Mouse (Mus musculus): Measurements from ENCODE around the gene Pakap. TPM values are rescaled to one million over a fixed set of nuclear protein-coding genes. Genes with fewer than 3 reads are reported as not detected.

Gene Pakap
- polyA plus RNA-seq, 1 experiment from 2014 or later = 25.4 TPM

- H3K36me3 ChIP-seq (ENCODE audit: control insufficient read depth, insufficient read depth, low read length) = no peaks in the 10 kb centered on the region
- 71% methylated on average over 6 of the region's 6 CpGs for WGBS
- no peaks in the 10 kb centered on the region for H3K27me3 ChIP-seq (replicated peaks; ENCODE audit: control insufficient read depth, insufficient read depth, low read length)
- H3K27ac ChIP-seq (replicated peaks; ENCODE audit: low read depth, low read length) = no peak overlapping the region
- H3K4me3 ChIP-seq (ENCODE audit: low read depth, low read length) = no peak overlapping the region
- 0 out of 2 replicates have a peak, but pooled peaks cover 4% of the 10 kb centered on the region for H3K9me3 ChIP-seq (ENCODE audit: control insufficient read depth, low read length)
- no peak overlapping the region for H3K9ac ChIP-seq (ENCODE audit: low read depth, low read length)
- no peak for ATAC-seq (ENCODE audit: low read depth)
- no peaks in the 10 kb centered on the region for H3K4me1 ChIP-seq (ENCODE audit: control insufficient read depth, insufficient read depth, low read length)
- no peak overlapping the region for H3K4me2 ChIP-seq (ENCODE audit: low read depth, low read length)
- no peak for DNase-seq (ENCODE audit: low spot score)
These were observed 236.9 kb downstream of the Pakap start for GRCm38 (mm10) chr4:57804902-57805301.

DNA sequence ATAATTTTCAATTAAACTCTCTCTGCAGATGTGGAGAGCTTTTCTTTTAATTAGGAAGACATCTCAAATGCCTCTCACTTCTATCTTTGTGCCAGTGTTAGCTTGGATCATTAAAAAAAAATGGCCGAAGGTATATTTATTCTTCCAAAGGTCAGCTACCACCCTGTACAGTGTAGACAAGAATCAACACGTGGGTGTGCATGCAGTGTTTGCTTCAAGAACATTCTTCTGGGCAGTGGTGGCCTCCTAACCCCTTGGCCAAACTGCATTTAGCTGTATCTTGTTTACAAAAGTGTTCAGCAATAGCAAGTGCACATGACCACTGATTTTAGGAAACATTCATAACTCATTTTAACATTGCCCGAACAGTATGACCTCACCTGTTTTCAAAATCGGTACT is 241.5 kb downstream of the Pakap start:
- H3K9me3 ChIP-seq (ENCODE audit: control insufficient read depth, low read length) = 0 out of 2 replicates have a peak, but pooled peaks cover 4% of the 10 kb centered on the region
- WGBS = 83% methylated on average over 4 of the region's 4 CpGs
- H3K27ac ChIP-seq (replicated peaks; ENCODE audit: low read depth, low read length) = no peak overlapping the region
- no peaks in the 10 kb centered on the region for H3K36me3 ChIP-seq (ENCODE audit: control insufficient read depth, insufficient read depth, low read length)
- H3K4me2 ChIP-seq (ENCODE audit: low read depth, low read length) = no peak overlapping the region
- H3K27me3 ChIP-seq (replicated peaks; ENCODE audit: control insufficient read depth, insufficient read depth, low read length) = no peaks in the 10 kb centered on the region
- no peaks in the 10 kb centered on the region for H3K4me1 ChIP-seq (ENCODE audit: control insufficient read depth, insufficient read depth, low read length)
- H3K9ac ChIP-seq (ENCODE audit: low read depth, low read length) = no peak overlapping the region
- no peak for ATAC-seq (ENCODE audit: low read depth)
- no peak for DNase-seq (ENCODE audit: low spot score)
- H3K4me3 ChIP-seq (ENCODE audit: low read depth, low read length) = no peak overlapping the region

DNA sequence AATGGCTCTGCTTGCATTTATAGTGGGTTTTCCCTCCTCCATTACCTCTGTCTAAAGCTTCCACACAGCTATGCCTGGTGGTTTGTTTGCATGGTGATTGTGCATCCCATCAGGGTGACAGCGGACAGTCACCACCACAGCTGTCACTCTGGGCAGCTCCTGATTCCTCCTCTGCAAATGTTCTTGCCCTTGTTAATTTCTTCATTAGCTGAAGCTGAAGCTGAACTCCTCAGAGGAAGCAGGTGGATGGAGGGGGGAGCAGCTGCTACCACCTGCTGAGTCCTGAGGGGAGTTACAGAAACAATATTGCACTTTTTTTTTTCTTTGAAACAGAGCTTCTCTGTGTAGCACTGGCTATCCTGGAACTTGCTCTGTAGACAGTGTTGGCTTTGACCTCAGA is 244.1 kb downstream of the Pakap start:
- Histone ChIP-seq H3K4me2 (ENCODE audit: low read depth, low read length) (no peak overlapping the region), H3K27ac (replicated peaks; ENCODE audit: low read depth, low read length) (peak overlapping the region; percentile 61), H3K27me3 (replicated peaks; ENCODE audit: control insufficient read depth, insufficient read depth, low read length) (no peaks in the 10 kb centered on the region), H3K4me3 (ENCODE audit: low read depth, low read length) (no peak overlapping the region), H3K4me1 (ENCODE audit: control insufficient read depth, insufficient read depth, low read length) (no peaks in the 10 kb centered on the region), H3K9ac (ENCODE audit: low read depth, low read length) (no peak overlapping the region), H3K36me3 (ENCODE audit: control insufficient read depth, insufficient read depth, low read length) (no peaks in the 10 kb centered on the region), H3K9me3 (ENCODE audit: control insufficient read depth, low read length) (0 out of 2 replicates have a peak, but pooled peaks cover 4% of the 10 kb centered on the region)
- ATAC-seq (ENCODE audit: low read depth) (0 out of 2 replicates have a peak, but pooled peaks have one; percentile 16), DNase-seq (ENCODE audit: low spot score) (no peak)
- WGBS = 79% methylated on average over 1 of the region's 1 CpGs

- Histone ChIP-seq H3K36me3 (ENCODE audit: control insufficient read depth, insufficient read depth, low read length) (no peaks in the 10 kb centered on the region), H3K4me1 (ENCODE audit: control insufficient read depth, insufficient read depth, low read length) (no peaks in the 10 kb centered on the region), H3K4me3 (ENCODE audit: low read depth, low read length) (no peak overlapping the region), H3K27me3 (replicated peaks; ENCODE audit: control insufficient read depth, insufficient read depth, low read length) (no peaks in the 10 kb centered on the region), H3K27ac (replicated peaks; ENCODE audit: low read depth, low read length) (peak overlapping the region; percentile 61), H3K9ac (ENCODE audit: low read depth, low read length) (no peak overlapping the region), H3K4me2 (ENCODE audit: low read depth, low read length) (no peak overlapping the region), H3K9me3 (ENCODE audit: control insufficient read depth, low read length) (0 out of 2 replicates have a peak, but pooled peaks cover under 1% of the 10 kb centered on the region)
- ATAC-seq (ENCODE audit: low read depth) = peak; percentile 76
- WGBS = 33% methylated on average over 7 of the region's 7 CpGs
- peak; percentile 71 for DNase-seq (ENCODE audit: low spot score)
These were observed 245.1 kb downstream of the Pakap start for GRCm38 (mm10) chr4:57812916-57813575.

- no peak overlapping the region for H3K4me2 ChIP-seq (ENCODE audit: low read depth, low read length)
- H3K27ac ChIP-seq (replicated peaks; ENCODE audit: low read depth, low read length) = peak overlapping the region; percentile 61; the same call in 1 of the 2 replicates
- H3K9ac ChIP-seq (ENCODE audit: low read depth, low read length) = no peak overlapping the region
- H3K4me1 ChIP-seq (ENCODE audit: control insufficient read depth, insufficient read depth, low read length) = no peaks in the 10 kb centered on the region
- no peak for DNase-seq (ENCODE audit: low spot score)
- no peaks in the 10 kb centered on the region for H3K27me3 ChIP-seq (replicated peaks; ENCODE audit: control insufficient read depth, insufficient read depth, low read length)
- 93% methylated on average over 4 of the region's 4 CpGs for WGBS
- no peak overlapping the region for H3K4me3 ChIP-seq (ENCODE audit: low read depth, low read length)
- no peaks in the 10 kb centered on the region for H3K36me3 ChIP-seq (ENCODE audit: control insufficient read depth, insufficient read depth, low read length)
- no peaks in the 10 kb centered on the region for H3K9me3 ChIP-seq (ENCODE audit: control insufficient read depth, low read length)
- ATAC-seq (ENCODE audit: low read depth) = no peak
These were observed 245.6 kb downstream of the Pakap start for GRCm38 (mm10) chr4:57813576-57813945.

DNA sequence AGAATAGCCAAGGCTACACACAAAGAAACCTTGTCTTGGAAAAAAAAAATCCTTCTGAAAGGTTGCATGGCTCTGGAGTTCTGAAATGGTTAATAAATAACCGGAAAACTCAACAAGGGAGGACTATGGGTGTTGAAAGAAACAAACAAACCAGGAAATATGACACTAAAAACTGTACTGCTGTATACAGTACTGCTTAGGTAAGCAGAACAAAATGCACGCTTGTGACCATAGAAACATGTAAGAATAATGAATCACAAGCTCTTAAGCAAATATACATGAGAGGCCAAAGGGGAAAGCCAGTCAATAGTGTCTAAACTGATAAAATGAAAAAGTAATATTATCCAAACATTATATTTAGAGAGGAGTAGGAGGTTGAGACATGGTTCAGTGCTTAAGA is 247.4 kb downstream of the Pakap start:
- Histone ChIP-seq H3K9me3 (ENCODE audit: control insufficient read depth, low read length) (no peaks in the 10 kb centered on the region), H3K4me3 (ENCODE audit: low read depth, low read length) (no peak overlapping the region), H3K36me3 (ENCODE audit: control insufficient read depth, insufficient read depth, low read length) (no peaks in the 10 kb centered on the region), H3K27ac (replicated peaks; ENCODE audit: low read depth, low read length) (no peak overlapping the region), H3K9ac (ENCODE audit: low read depth, low read length) (no peak overlapping the region), H3K4me1 (ENCODE audit: control insufficient read depth, insufficient read depth, low read length) (no peaks in the 10 kb centered on the region), H3K4me2 (ENCODE audit: low read depth, low read length) (no peak overlapping the region), H3K27me3 (replicated peaks; ENCODE audit: control insufficient read depth, insufficient read depth, low read length) (no peaks in the 10 kb centered on the region)
- 66% methylated on average over 2 of the region's 2 CpGs for WGBS
- DNase-seq (ENCODE audit: low spot score) (no peak), ATAC-seq (ENCODE audit: low read depth) (no peak)

- H3K9ac ChIP-seq (ENCODE audit: low read depth, low read length) = no peak overlapping the region
- no peak overlapping the region for H3K27ac ChIP-seq (replicated peaks; ENCODE audit: low read depth, low read length)
- H3K36me3 ChIP-seq (ENCODE audit: control insufficient read depth, insufficient read depth, low read length) = no peaks in the 10 kb centered on the region
- WGBS = 90% methylated on average over 8 of the region's 8 CpGs
- H3K4me3 ChIP-seq (ENCODE audit: low read depth, low read length) = no peak overlapping the region
- no peak for DNase-seq (ENCODE audit: low spot score)
- no peak for ATAC-seq (ENCODE audit: low read depth)
- no peak overlapping the region for H3K4me2 ChIP-seq (ENCODE audit: low read depth, low read length)
- H3K4me1 ChIP-seq (ENCODE audit: control insufficient read depth, insufficient read depth, low read length) = peaks cover 3% of the 10 kb centered on the region
- H3K27me3 ChIP-seq (replicated peaks; ENCODE audit: control insufficient read depth, insufficient read depth, low read length) = no peaks in the 10 kb centered on the region
- H3K9me3 ChIP-seq (ENCODE audit: control insufficient read depth, low read length) = no peaks in the 10 kb centered on the region
These were observed 248.2 kb downstream of the Pakap start for GRCm38 (mm10) chr4:57816146-57816545.

- H3K4me2 ChIP-seq (ENCODE audit: low read depth, low read length) = no peak overlapping the region
These were observed 252.9 kb downstream of the Pakap start for GRCm38 (mm10) chr4:57820839-57821374.

More at GRCm38 (mm10) chr4:57820839-57821374, 252.9 kb downstream of the Pakap start:
- H3K9me3 ChIP-seq (ENCODE audit: control insufficient read depth, low read length) = no peaks in the 10 kb centered on the region
- DNase-seq (ENCODE audit: low spot score) = no peak
- H3K4me1 ChIP-seq (ENCODE audit: control insufficient read depth, insufficient read depth, low read length) = peaks cover 34% of the 10 kb centered on the region
- no peaks in the 10 kb centered on the region for H3K36me3 ChIP-seq (ENCODE audit: control insufficient read depth, insufficient read depth, low read length)
- no peaks in the 10 kb centered on the region for H3K27me3 ChIP-seq (replicated peaks; ENCODE audit: control insufficient read depth, insufficient read depth, low read length)
- H3K4me3 ChIP-seq (ENCODE audit: low read depth, low read length) = no peak overlapping the region
- WGBS = 82% methylated on average over 24 of the region's 24 CpGs
- no peak for ATAC-seq (ENCODE audit: low read depth)
- no peak overlapping the region for H3K27ac ChIP-seq (replicated peaks; ENCODE audit: low read depth, low read length)
- no peak overlapping the region for H3K9ac ChIP-seq (ENCODE audit: low read depth, low read length)
